Mouse (Mus musculus): ENCODE data around the gene Zfp738. TPM values are rescaled to one million over a fixed set of nuclear protein-coding genes. Genes with fewer than 3 reads are reported as not detected.

Gene Zfp738
- total RNA-seq, 1 experiment from 2014 or later: 32.5 TPM

Other genes starting within 250 kb of the Zfp738 start
- 19.6 and 21.8 TPM in 2 replicates for gene Zfp874a, start 235.4 kb downstream of the Zfp738 start, total RNA-seq (2017)
- 9.2 and 14.7 TPM in 2 replicates for gene Zfp874b, start 202.8 kb downstream of the Zfp738 start, total RNA-seq (2017)
- gene Zfp58, start 186.5 kb downstream of the Zfp738 start, total RNA-seq (2017): 9.8 and 22.2 TPM in 2 replicates
- gene Gm26965, start 160.9 kb downstream of the Zfp738 start, total RNA-seq (2017): not detected in 2 replicates
- gene Zfp87, start 160.9 kb downstream of the Zfp738 start, total RNA-seq (2017): 27.1 and 31.8 TPM in 2 replicates
- gene Zfp748, start 133.2 kb downstream of the Zfp738 start, total RNA-seq (2017): 13.8 and 34.3 TPM in 2 replicates
- gene Zfp729b, start 77.4 kb downstream of the Zfp738 start, total RNA-seq (2017): 23.4 and 31.7 TPM in 2 replicates
- gene Gm49345, start 49.3 kb downstream of the Zfp738 start, total RNA-seq (2017): not detected in 2 replicates
- gene Zfp729a, start 49.3 kb downstream of the Zfp738 start, total RNA-seq (2017): 17.4 and 21.3 TPM in 2 replicates
- gene Zfp65, start 42.1 kb upstream of the Zfp738 start, total RNA-seq (2017): 23.2 and 29.6 TPM in 2 replicates
- 8.0 and 13.4 TPM in 2 replicates for gene Zfp85, start 68.2 kb upstream of the Zfp738 start, total RNA-seq (2017)
- 3.4 and 5.8 TPM in 2 replicates for gene Zfp493, start 92.6 kb upstream of the Zfp738 start, total RNA-seq (2017)
- gene Zfp273, start 126.7 kb upstream of the Zfp738 start, total RNA-seq (2017): 9.3 and 12.4 TPM in 2 replicates
- 4.0 TPM in 1 of 2 replicates, not detected in the other for gene Gm10037, start 144.0 kb upstream of the Zfp738 start, total RNA-seq (2017)
- gene BC048507, start 176.3 kb upstream of the Zfp738 start, total RNA-seq (2017): not detected in 2 replicates

Measured in hematopoietic stem cell, adult 5-6 weeks (primary cell).